In the genomic region with DNA sequence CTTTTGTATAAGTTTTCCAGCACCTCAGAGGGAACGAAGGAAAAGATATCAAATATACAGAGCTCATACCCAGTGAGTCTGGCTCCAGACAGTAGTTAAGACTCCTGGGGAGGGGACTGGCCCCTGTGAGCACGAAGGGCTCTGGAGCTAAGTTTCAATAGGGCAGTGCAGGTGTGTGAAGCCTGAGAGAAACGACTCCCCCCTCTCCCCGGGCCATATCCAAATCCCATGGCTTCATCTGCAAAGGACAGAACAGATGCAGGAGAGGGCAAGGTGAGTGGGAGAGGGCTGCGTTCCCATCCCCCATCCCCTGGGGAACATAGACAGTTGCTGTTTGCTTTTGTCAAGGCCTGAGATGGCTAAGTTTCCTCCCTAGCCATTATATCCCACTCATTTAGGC, we compare ENCODE assay signal across 24 mouse cellular contexts.
DNase-seq lines count a peak whose midpoint lies in the region; ATAC-seq lines count a peak whose summit lies in the region.
"Had no signal": no experiment of that assay in that cellular context is flagged by ENCODE, and none has a peak within 500 bp of the region (broad histone marks: within the 10 kb centered on the region; RNA-seq: fewer than 3 reads in every experiment).

No protein-coding gene starts in this region.

- H3K4me1 ChIP-seq in embryonic facial prominence, embryonic 13.5 days: 0 out of 2 replicates have a peak, but pooled peaks cover 4% of the 10 kb centered on the region
- H3K4me1 ChIP-seq in limb, embryonic 10.5 days: peaks cover 29% of the 10 kb centered on the region
- H3K4me1 ChIP-seq in heart, embryonic 11.5 days (ENCODE audit: control insufficient read depth, insufficient read depth, low read length): no peaks in the 10 kb centered on the region
- H3K4me1 ChIP-seq: forebrain, embryonic 15.5 days; heart, embryonic 10.5 days; intestine, embryonic 15.5 days had no signal

- H3K4me2 ChIP-seq in embryonic facial prominence, embryonic 13.5 days: no peak overlapping the region
- H3K4me2 ChIP-seq in heart, embryonic 11.5 days: no peak overlapping the region
- H3K4me2 ChIP-seq: forebrain, embryonic 12.5 days; forebrain, embryonic 15.5 days; hindbrain, embryonic 13.5 days; intestine, embryonic 15.5 days had no signal

- WGBS in embryonic facial prominence, embryonic 13.5 days: 44% methylated on average over 5 of the region's 5 CpGs
- WGBS in limb, embryonic 10.5 days: 58% methylated on average over 5 of the region's 5 CpGs
- 68% methylated on average over 5 of the region's 5 CpGs for WGBS in heart, embryonic 11.5 days (ENCODE audit: insufficient replicate concordance)

- no peak overlapping the region for H3K27ac ChIP-seq in embryonic facial prominence, embryonic 13.5 days
- H3K27ac ChIP-seq in limb, embryonic 10.5 days: peak overlapping the region; percentile 61; the same call in 1 of the 2 replicates
- H3K27ac ChIP-seq in heart, embryonic 11.5 days (ENCODE audit: low read depth, low read length): no peak overlapping the region
- H3K27ac ChIP-seq: forebrain, embryonic 12.5 days; forebrain, embryonic 15.5 days; heart, adult 2 months; heart, embryonic 10.5 days; hindbrain, embryonic 13.5 days; intestine, embryonic 15.5 days had no signal

- H3K9ac ChIP-seq in embryonic facial prominence, embryonic 13.5 days: no peak overlapping the region
- no peak overlapping the region for H3K9ac ChIP-seq in heart, embryonic 11.5 days (ENCODE audit: low read depth, low read length)
- H3K9ac ChIP-seq: forebrain, embryonic 12.5 days; forebrain, embryonic 15.5 days; hindbrain, embryonic 13.5 days; intestine, embryonic 15.5 days had no signal

- H3K27me3 ChIP-seq in embryonic facial prominence, embryonic 13.5 days: no peaks in the 10 kb centered on the region
- H3K27me3 ChIP-seq in limb, embryonic 10.5 days (ENCODE audit: low read depth, poor library complexity, severe bottlenecking): no peaks in the 10 kb centered on the region
- H3K27me3 ChIP-seq in heart, embryonic 11.5 days (ENCODE audit: control insufficient read depth, insufficient read depth, low read length): no peaks in the 10 kb centered on the region
- H3K27me3 ChIP-seq: forebrain, embryonic 12.5 days; forebrain, embryonic 15.5 days; hindbrain, embryonic 13.5 days; intestine, embryonic 15.5 days had no signal

- H3K4me3 ChIP-seq in embryonic facial prominence, embryonic 13.5 days: no peak overlapping the region
- no peak overlapping the region for H3K4me3 ChIP-seq in limb, embryonic 10.5 days
- no peak overlapping the region for H3K4me3 ChIP-seq in heart, embryonic 11.5 days (ENCODE audit: low read depth, low read length)
- H3K4me3 ChIP-seq: erythroblast, embryonic 14.5 days; forebrain, embryonic 12.5 days; forebrain, embryonic 15.5 days; heart, adult 2 months; heart, embryonic 10.5 days; hindbrain, embryonic 13.5 days; intestine, embryonic 15.5 days had no signal

- ATAC-seq in embryonic facial prominence, embryonic 13.5 days (ENCODE audit: insufficient number of reproducible peaks, insufficient read depth, low FRiP score, low TSS enrichment, low read depth): peak; percentile 43; the same call in 1 of the 2 replicates
- ATAC-seq in heart, embryonic 11.5 days (replicated peaks; ENCODE audit: insufficient number of reproducible peaks, low FRiP score, low TSS enrichment): no peak
- ATAC-seq: activated CD4-positive, CD25-positive, alpha-beta regulatory T cell, adult 4 months; forebrain, embryonic 15.5 days; hindbrain, embryonic 16.5 days; intestine, embryonic 15.5 days had no signal

- no peaks in the 10 kb centered on the region for H3K36me3 ChIP-seq in embryonic facial prominence, embryonic 13.5 days
- H3K36me3 ChIP-seq in limb, embryonic 10.5 days: no peaks in the 10 kb centered on the region
- H3K36me3 ChIP-seq in heart, embryonic 11.5 days (ENCODE audit: control insufficient read depth, insufficient read depth, low read length): no peaks in the 10 kb centered on the region
- H3K36me3 ChIP-seq: forebrain, embryonic 12.5 days; forebrain, embryonic 15.5 days; heart, embryonic 10.5 days; hindbrain, embryonic 13.5 days; intestine, embryonic 15.5 days had no signal

- peak; percentile 29 for DNase-seq in embryo, embryonic 10 days (ENCODE audit: low spot score)
- peak; percentile 44 for DNase-seq in embryo, embryonic 10.5 days (ENCODE audit: low spot score)
- peak; percentile 46 for DNase-seq in limb, embryonic 10.5 days (ENCODE audit: low spot score)
- no peak for DNase-seq in layer of hippocampus, postnatal 14 days (ENCODE audit: low spot score in 2 of 2)
- no peak for DNase-seq in thymus, postnatal 10 days (ENCODE audit: low spot score in 2 of 2)
- no peak for DNase-seq in lung, postnatal 10 days
- DNase-seq: adrenal gland, adult 8-10 months; adrenal gland, postnatal 25 days; cerebellum, adult 11-12 months; cerebellum, adult 8-10 months; cerebellum, postnatal 10 days; cerebellum, postnatal 36 days; gastrocnemius, postnatal 25 days; heart, adult 2 months had no signal

- no peaks in the 10 kb centered on the region for H3K9me3 ChIP-seq in embryonic facial prominence, embryonic 13.5 days
- no peaks in the 10 kb centered on the region for H3K9me3 ChIP-seq in limb, embryonic 10.5 days (replicated peaks)
- no peaks in the 10 kb centered on the region for H3K9me3 ChIP-seq in heart, embryonic 11.5 days (replicated peaks; ENCODE audit: control insufficient read depth, low read length)
- H3K9me3 ChIP-seq: forebrain, embryonic 12.5 days; forebrain, embryonic 15.5 days; heart, embryonic 10.5 days; hindbrain, embryonic 13.5 days; intestine, embryonic 15.5 days had no signal

Comparison
In these comparisons a context has a peak if more than half of its experiments do, and no peak if none do; other contexts are left out.
1. DNase-seq: peak in embryo, embryonic 10 days (single experiment), embryo, embryonic 10.5 days (single experiment) and limb, embryonic 10.5 days (single experiment); none in layer of hippocampus, postnatal 14 days (0 of 2), thymus, postnatal 10 days (0 of 2) and lung, postnatal 10 days (single experiment).